ENCODE assay signal across 7 mouse cellular contexts in genomic region chr2:177957145-177957544, GRCm38 (mm10). TPM values are rescaled to one million over a fixed set of nuclear protein-coding genes. Genes with fewer than 3 reads are reported as not detected.
DNase-seq lines count a peak whose midpoint lies in the region; ATAC-seq and TF ChIP-seq lines count a peak whose summit lies in the region.
"Not testable (repeated sequence)": the region's sequence is repeated elsewhere in the genome, so short reads cannot be mapped to it uniquely, and the experiment has no call there.

TSS of gene Gm14326 (minus strand) at chr2:177957297.

- not testable (repeated sequence) for H3K36me3 ChIP-seq in heart, embryonic 13.5 days; kidney, embryonic 16.5 days (ENCODE audit: insufficient read depth, low read length); midbrain, postnatal 0 days (ENCODE audit: insufficient read depth, low read length)

- peak within 1 kb of the TSS; percentile 81 for H3K9ac ChIP-seq in heart, embryonic 13.5 days
- peak within 1 kb of the TSS; percentile 58; the same call in 1 of the 2 replicates for H3K9ac ChIP-seq in kidney, embryonic 16.5 days (replicated peaks; ENCODE audit: low read length)
- not testable (repeated sequence) for H3K9ac ChIP-seq in midbrain, postnatal 0 days (replicated peaks; ENCODE audit: low read length, poor library complexity, severe bottlenecking)

- not testable (repeated sequence) for TF ChIP-seq CTCF in embryonic fibroblast, embryonic 13.5 days (IDR thresholded peaks at IDR 0.05; ENCODE audit: borderline replicate concordance, insufficient read depth, low read length); midbrain, postnatal 0 days (IDR thresholded peaks at IDR 0.05)

- H3K27me3 ChIP-seq in heart, embryonic 13.5 days (replicated peaks); kidney, embryonic 16.5 days (ENCODE audit: insufficient read depth, low read length); midbrain, postnatal 0 days (ENCODE audit: insufficient read depth, low read length): not testable (repeated sequence)

- peak within 1 kb of the TSS; percentile 55 for H3K4me3 ChIP-seq in embryonic fibroblast, embryonic 13.5 days (ENCODE audit: insufficient read depth, low read length)
- H3K4me3 ChIP-seq in heart, embryonic 13.5 days = peak within 1 kb of the TSS; percentile 58
- H3K4me3 ChIP-seq in kidney, embryonic 16.5 days (ENCODE audit: low read length) = peak within 1 kb of the TSS; percentile 50
- peak within 1 kb of the TSS; percentile 35 for H3K4me3 ChIP-seq in midbrain, postnatal 0 days (ENCODE audit: low read depth, low read length)

- H3K4me1 ChIP-seq in embryonic fibroblast, embryonic 13.5 days (ENCODE audit: control insufficient read depth, insufficient read depth, low read length); heart, embryonic 13.5 days; kidney, embryonic 16.5 days (ENCODE audit: insufficient read depth, low read length); midbrain, postnatal 0 days (ENCODE audit: insufficient read depth, low read length): not testable (repeated sequence)

- not testable (repeated sequence) for H3K9me3 ChIP-seq in heart, embryonic 13.5 days; kidney, embryonic 16.5 days (ENCODE audit: low read length); midbrain, postnatal 0 days (ENCODE audit: low read length)

- WGBS in heart, embryonic 13.5 days = 0% methylated on average over 4 of the region's 7 CpGs
- WGBS in kidney, embryonic 16.5 days = 0% methylated on average over 4 of the region's 7 CpGs
- 0% methylated on average over 4 of the region's 7 CpGs for WGBS in midbrain, postnatal 0 days

- peak; percentile 39; the same call in 1 of the 2 replicates for TF ChIP-seq POLR2A in embryonic fibroblast, embryonic 13.5 days (IDR thresholded peaks at IDR 0.05; ENCODE audit: low read depth, low read length)

- not testable (repeated sequence) for H3K27ac ChIP-seq in embryonic fibroblast, embryonic 13.5 days (ENCODE audit: insufficient read depth, low read length); heart, embryonic 13.5 days (replicated peaks); kidney, embryonic 16.5 days (ENCODE audit: low read length); midbrain, postnatal 0 days (ENCODE audit: low read depth, low read length)

- not testable (repeated sequence) for ATAC-seq in heart, embryonic 13.5 days (ENCODE audit: extremely low read depth, insufficient number of reproducible peaks, low FRiP score, low TSS enrichment); kidney, embryonic 16.5 days (ENCODE audit: low FRiP score, low TSS enrichment); midbrain, postnatal 0 days (ENCODE audit: low FRiP score)

- H3K4me2 ChIP-seq in heart, embryonic 13.5 days = peak within 1 kb of the TSS; percentile 61
- peak within 1 kb of the TSS; percentile 46 for H3K4me2 ChIP-seq in kidney, embryonic 16.5 days (replicated peaks; ENCODE audit: low read depth, low read length)
- H3K4me2 ChIP-seq in midbrain, postnatal 0 days (ENCODE audit: low read depth, low read length, poor library complexity, severe bottlenecking) = peak within 1 kb of the TSS; percentile 18; the same call in 1 of the 2 replicates

- DNase-seq in adrenal gland, postnatal 25 days = peak; percentile 65
- DNase-seq in liver = peak; percentile 7
- peak; percentile 26 for DNase-seq in midbrain, postnatal 0 days (ENCODE audit: low spot score)
- peak; percentile 28 to 51 for DNase-seq in spleen, postnatal 10 days (ENCODE audit: low spot score in 2 of 2)

RNA-seq across cellular contexts. Expression of gene Gm14326, which starts in this region (rescaled TPM):
- total RNA-seq in adrenal gland, postnatal 25 days (2021) = 27.4 and 36.1 TPM in 2 replicates
- 15.4 and 18.0 TPM in 2 replicates for polyA plus RNA-seq in embryonic fibroblast, embryonic 13.5 days (2011; ENCODE audit: insufficient read length, low read depth, missing spikeins)
- 19.8 and 21.4 TPM in 2 replicates for polyA plus RNA-seq in heart, embryonic 13.5 days (2015; fragmentation: Nextera tagmentation; extraction: Ambion mirVana)
- 17.7 and 18.0 TPM in 2 replicates for polyA plus RNA-seq in kidney, embryonic 16.5 days (2015; fragmentation: Nextera tagmentation; extraction: Ambion mirVana)
- 11.0 and 17.3 TPM in 2 replicates for total RNA-seq in midbrain, postnatal 0 days (2014; rRNA removed)
- polyA plus RNA-seq in midbrain, postnatal 0 days (2015; fragmentation: Nextera tagmentation; extraction: Ambion mirVana) = 15.3 and 15.9 TPM in 2 replicates

Comparison
In these comparisons a context has a peak if more than half of its experiments do, and no peak if none do; other contexts are left out.
1. DNase-seq: peak in every context shown above with its lines; median percentile 65 in adrenal gland, postnatal 25 days; 40 in spleen, postnatal 10 days; 26 in midbrain, postnatal 0 days; 7 in liver.